Mouse (Mus musculus) heart, embryonic 11.5 days (tissue): ENCODE data around the gene Myo15. TPM values are rescaled to one million over a fixed set of nuclear protein-coding genes. Genes with fewer than 3 reads are reported as not detected.
"Not testable (repeated sequence)": the region's sequence is repeated elsewhere in the genome, so short reads cannot be mapped to it uniquely, and the experiment has no call there.

ENCODE experiments used
- ATAC-seq: fragments of 200-750 bp; cut with Nextera tagmentation; replicated peaks from 2 replicates; pipeline ENCODE4 v1.8.0; 2017; ENCODE audit warnings: moderate library complexity; ENCODE audit not compliant: insufficient number of reproducible peaks, low FRiP score, low TSS enrichment
- H3K27ac ChIP-seq: fragments of 300-500 bp; sonication (generic); 2 replicates; pipeline ENCODE4 v1.5.1; 2014; ENCODE audit warnings: mild to moderate bottlenecking, low read depth, low read length
- H3K27me3 ChIP-seq: fragments of 300-500 bp; sonication (generic); 2 replicates; pipeline ENCODE4 v1.6.1; 2014; ENCODE audit warnings: mild to moderate bottlenecking, low read length, mixed read lengths; ENCODE audit not compliant: control insufficient read depth, insufficient read depth
- H3K36me3 ChIP-seq: fragments of 300-500 bp; sonication (generic); 2 replicates; pipeline ENCODE4 v1.6.1; 2014; ENCODE audit warnings: mild to moderate bottlenecking, low read length, moderate library complexity, mixed read lengths; ENCODE audit not compliant: control insufficient read depth, insufficient read depth
- H3K4me1 ChIP-seq: fragments of 300-500 bp; sonication (generic); 2 replicates; pipeline ENCODE4 v1.6.1; 2014; ENCODE audit warnings: low read length; ENCODE audit not compliant: control insufficient read depth, insufficient read depth
- H3K4me2 ChIP-seq: fragments of 300-500 bp; sonication (generic); 2 replicates; pipeline ENCODE4 v1.6.1; 2014; ENCODE audit warnings: mild to moderate bottlenecking, moderate library complexity
- H3K4me3 ChIP-seq: fragments of 300-500 bp; sonication (generic); 2 replicates; pipeline ENCODE4 v1.5.1; 2014; ENCODE audit warnings: low read depth, low read length
- H3K9ac ChIP-seq: fragments of 300-500 bp; sonication (generic); 2 replicates; pipeline ENCODE4 v1.6.1; 2014; ENCODE audit warnings: mild to moderate bottlenecking, low read depth, low read length, moderate library complexity
- H3K9me3 ChIP-seq: fragments of 300-500 bp; sonication (generic); replicated peaks from 2 replicates; pipeline ENCODE4 v1.6.1; 2016; ENCODE audit warnings: low read length; ENCODE audit not compliant: control insufficient read depth
- WGBS: fragments of 180-500 bp; shearing (Covaris S2); extraction: QIAGEN DNeasy Blood & Tissue Kit; methylation state at CpG from one replicate; pipeline ENCODE4 v1.1.7; 2014; ENCODE audit not compliant: insufficient replicate concordance; 5-methylcytosine and 5-hydroxymethylcytosine counted together
- polyA plus RNA-seq: library from polyadenylated mRNA; unstranded; fragments of >200 nt; fragmentation: Nextera tagmentation; extraction: Ambion mirVana; gene quantifications from 2 replicates; pipeline ENCODE4 v1.2.1, GENCODE M21; 2014

Gene Myo15
- polyA plus RNA-seq, 1 experiment from 2014 or later: 0.11 TPM

- H3K36me3 ChIP-seq: no peaks in the 10 kb centered on the region
- no peaks in the 10 kb centered on the region for H3K9me3 ChIP-seq
- peaks cover 21% of the 10 kb centered on the region for H3K4me1 ChIP-seq
- H3K4me3 ChIP-seq: peak overlapping the region; percentile 98
- peak overlapping the region; percentile 100 for H3K27ac ChIP-seq
- ATAC-seq: peak; percentile 78
- under 1% methylated on average over 37 of the region's 37 CpGs for WGBS
- H3K27me3 ChIP-seq: no peaks in the 10 kb centered on the region
- peak overlapping the region; percentile 80 for H3K4me2 ChIP-seq
- peak overlapping the region; percentile 98 for H3K9ac ChIP-seq
These were observed 67.8 kb downstream of the Myo15 start for GRCm38 (mm10) chr11:60536859-60537467.

- ATAC-seq: peak; percentile 83
- peak overlapping the region; percentile 80 for H3K4me2 ChIP-seq
- no peaks in the 10 kb centered on the region for H3K27me3 ChIP-seq
- H3K4me1 ChIP-seq: peaks cover 23% of the 10 kb centered on the region
- no peaks in the 10 kb centered on the region for H3K9me3 ChIP-seq
- peak overlapping the region; percentile 100 for H3K27ac ChIP-seq
- H3K4me3 ChIP-seq: peak overlapping the region; percentile 98
- WGBS: under 1% methylated on average over 90 of the region's 91 CpGs
- H3K9ac ChIP-seq: peak overlapping the region; percentile 98
- no peaks in the 10 kb centered on the region for H3K36me3 ChIP-seq
These were observed 68.6 kb downstream of the Myo15 start for GRCm38 (mm10) chr11:60537468-60538347.

DNA sequence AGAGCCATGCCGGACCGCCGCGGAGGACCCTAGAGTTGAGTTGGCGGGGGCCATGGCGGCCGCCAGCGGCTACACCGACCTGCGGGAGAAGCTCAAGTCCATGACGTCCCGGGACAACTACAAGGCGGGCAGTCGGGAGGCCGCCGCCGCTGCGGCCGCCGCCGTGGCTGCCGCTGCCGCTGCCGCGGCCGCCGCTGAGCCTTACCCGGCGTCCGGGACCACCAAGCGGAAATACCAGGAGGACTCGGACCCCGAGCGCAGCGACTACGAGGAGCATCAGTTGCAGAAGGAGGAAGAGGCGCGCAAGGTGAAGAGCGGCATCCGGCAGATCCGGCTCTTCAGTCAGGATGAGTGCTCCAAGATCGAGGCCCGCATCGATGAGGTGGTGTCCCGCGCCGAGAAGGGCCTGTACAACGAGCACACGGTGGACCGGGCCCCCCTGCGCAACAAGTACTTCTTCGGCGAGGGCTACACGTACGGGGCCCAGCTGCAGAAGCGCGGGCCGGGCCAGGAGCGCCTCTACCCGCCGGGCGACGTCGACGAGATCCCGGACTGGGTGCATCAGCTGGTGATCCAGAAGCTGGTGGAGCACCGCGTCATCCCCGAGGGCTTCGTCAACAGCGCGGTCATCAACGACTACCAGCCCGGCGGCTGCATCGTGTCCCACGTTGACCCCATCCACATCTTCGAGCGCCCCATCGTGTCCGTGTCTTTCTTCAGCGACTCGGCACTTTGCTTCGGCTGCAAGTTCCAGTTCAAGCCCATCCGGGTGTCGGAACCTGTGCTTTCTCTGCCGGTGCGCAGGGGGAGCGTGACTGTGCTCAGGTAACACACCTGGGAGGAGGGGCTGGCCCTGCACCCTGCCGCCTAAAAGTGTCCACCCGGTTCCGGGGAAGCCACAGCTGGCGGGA lies 69.5 kb downstream of the Myo15 start:
- ATAC-seq: peak; percentile 24; the same call in 1 of the 2 replicates
- Histone ChIP-seq H3K4me1 (peaks cover 24% of the 10 kb centered on the region), H3K4me3 (peak overlapping the region; percentile 98), H3K4me2 (peak overlapping the region; percentile 80), H3K9ac (peak overlapping the region; percentile 98), H3K27ac (peak overlapping the region; percentile 100), H3K36me3 (no peaks in the 10 kb centered on the region), H3K9me3 (no peaks in the 10 kb centered on the region), H3K27me3 (no peaks in the 10 kb centered on the region)
- WGBS: under 1% methylated on average over 93 of the region's 93 CpGs

DNA sequence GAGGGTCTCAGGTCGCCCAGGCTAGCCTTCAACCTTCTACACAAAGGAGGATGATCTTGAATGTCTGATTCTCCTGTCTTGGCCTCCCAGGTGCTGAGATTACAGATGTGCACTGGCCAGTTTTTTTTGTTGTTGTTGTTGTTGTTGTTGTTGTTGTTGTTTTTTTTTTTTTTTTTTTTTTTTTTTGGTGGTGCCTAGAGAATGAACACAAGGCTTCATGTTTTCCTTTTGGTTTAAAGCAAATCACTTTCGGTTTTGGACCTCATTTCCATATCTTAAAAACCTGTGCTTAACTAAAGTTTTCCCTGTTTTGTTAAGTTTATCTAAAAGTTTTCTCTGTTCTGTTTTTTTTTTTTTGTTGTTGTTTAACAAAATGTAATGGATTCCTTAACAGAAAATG lies 70.4 kb downstream of the Myo15 start:
- H3K36me3 ChIP-seq: no peaks in the 10 kb centered on the region

GRCm38 (mm10) chr11:60540002-60540610 lies 71.0 kb downstream of the Myo15 start:
- no peaks in the 10 kb centered on the region for H3K27me3 ChIP-seq
- peak overlapping the region; percentile 41 for H3K4me3 ChIP-seq
- peak overlapping the region; percentile 80 for H3K4me2 ChIP-seq
- H3K4me1 ChIP-seq: peaks cover 29% of the 10 kb centered on the region
- peak overlapping the region; percentile 34; the same call in 1 of the 2 replicates for H3K9ac ChIP-seq
- H3K36me3 ChIP-seq: no peaks in the 10 kb centered on the region
- WGBS: 10% methylated on average over 4 of the region's 4 CpGs
- no peak for ATAC-seq
- no peaks in the 10 kb centered on the region for H3K9me3 ChIP-seq
- no peak overlapping the region for H3K27ac ChIP-seq

More for the DNA sequence above, 70.4 kb downstream of the Myo15 start:
- peak overlapping the region; percentile 98; the same call in 1 of the 2 replicates for H3K9ac ChIP-seq
- no peak overlapping the region for H3K27ac ChIP-seq
- peaks cover 27% of the 10 kb centered on the region for H3K4me1 ChIP-seq
- peak overlapping the region; percentile 80 for H3K4me2 ChIP-seq
- no peaks in the 10 kb centered on the region for H3K9me3 ChIP-seq
- WGBS: 5% methylated on average over 2 of the region's 2 CpGs
- H3K27me3 ChIP-seq: no peaks in the 10 kb centered on the region
- peak overlapping the region; percentile 98 for H3K4me3 ChIP-seq
- no peak for ATAC-seq

DNA sequence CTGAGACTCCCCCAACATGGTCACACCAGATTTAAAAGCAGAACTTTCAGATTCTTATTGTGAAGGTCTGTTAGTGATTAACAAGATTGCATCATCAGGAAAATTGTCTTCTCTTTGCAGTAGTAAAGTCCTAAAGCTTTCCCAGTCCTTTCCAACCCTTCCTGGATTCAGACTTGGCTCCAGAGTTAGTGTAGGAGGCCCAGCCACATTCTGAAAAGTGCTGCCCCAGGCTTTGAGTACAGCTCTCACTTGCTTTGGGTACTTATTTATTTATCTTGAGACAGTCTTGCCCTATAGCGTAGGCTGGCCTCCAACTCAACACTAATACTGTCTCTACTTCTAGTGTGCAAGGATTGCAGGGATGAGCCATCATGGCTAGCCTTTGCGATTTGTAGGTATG lies 71.6 kb downstream of the Myo15 start:
- no peaks in the 10 kb centered on the region for H3K27me3 ChIP-seq
- H3K36me3 ChIP-seq: no peaks in the 10 kb centered on the region
- H3K27ac ChIP-seq: no peak overlapping the region
- peaks cover 33% of the 10 kb centered on the region for H3K4me1 ChIP-seq
- WGBS: 65% methylated on average over 2 of the region's 2 CpGs
- no peak for ATAC-seq
- H3K4me3 ChIP-seq: peak overlapping the region; percentile 41
- H3K9ac ChIP-seq: 0 out of 2 replicates have a peak overlapping the region, but pooled peaks have one; percentile 34
- H3K9me3 ChIP-seq: no peaks in the 10 kb centered on the region
- H3K4me2 ChIP-seq: peak overlapping the region; percentile 80

GRCm38 (mm10) chr11:60541831-60542230 lies 72.7 kb downstream of the Myo15 start:
- ATAC-seq: no peak
- H3K4me2 ChIP-seq: peak overlapping the region; percentile 4; the same call in 1 of the 2 replicates
- H3K9me3 ChIP-seq: no peaks in the 10 kb centered on the region
- H3K36me3 ChIP-seq: no peaks in the 10 kb centered on the region
- H3K27me3 ChIP-seq: no peaks in the 10 kb centered on the region
- WGBS: 88% methylated on average over 6 of the region's 6 CpGs
- peaks cover 27% of the 10 kb centered on the region for H3K4me1 ChIP-seq
- H3K27ac ChIP-seq: no peak overlapping the region
- H3K4me3 ChIP-seq: no peak overlapping the region
- no peak overlapping the region for H3K9ac ChIP-seq

DNA sequence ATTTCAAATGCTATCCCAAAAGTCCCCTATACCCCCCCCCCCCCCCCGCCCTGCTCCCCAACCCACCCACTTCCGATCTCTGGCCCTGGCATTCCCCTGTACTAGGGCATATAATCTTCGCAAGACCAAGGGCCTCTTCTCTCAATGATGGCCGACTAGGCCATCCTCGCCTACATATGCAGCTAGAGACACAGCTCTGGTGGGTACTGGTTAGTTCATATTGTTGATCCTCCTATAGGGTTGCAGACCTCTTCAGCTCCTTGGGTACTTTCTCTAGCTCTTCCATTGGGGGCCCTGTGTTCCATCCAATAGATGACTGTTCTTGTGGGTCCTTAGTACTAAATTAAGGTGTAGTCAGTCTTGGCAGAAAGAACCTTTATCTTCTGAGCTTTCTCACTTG lies 74.1 kb downstream of the Myo15 start:
- WGBS: 91% methylated on average over 5 of the region's 5 CpGs
- H3K4me2 ChIP-seq, H3K9me3 ChIP-seq, ATAC-seq, H3K4me3 ChIP-seq, H3K27me3 ChIP-seq, H3K9ac ChIP-seq, H3K36me3 ChIP-seq, H3K27ac ChIP-seq: not testable (repeated sequence)
- peaks cover 32% of the 10 kb centered on the region for H3K4me1 ChIP-seq
